Mouse (Mus musculus) MEL (cell line): ENCODE results near the gene Gpx3. TPM values are rescaled to one million over a fixed set of nuclear protein-coding genes. Genes with fewer than 3 reads are reported as not detected.

ENCODE experiments used
- DNase-seq: peaks from one replicate; pipeline ENCODE4 v3.0.0; 2011; ENCODE audit warnings: low read depth, low spot score
- H3K27ac ChIP-seq: 2 replicates; pipeline ENCODE4 v1.5.1; 2012; ENCODE audit warnings: low read depth, mild to moderate bottlenecking, control low read depth, low read length, moderate library complexity; ENCODE audit not compliant: control insufficient read depth
- H3K27me3 ChIP-seq, 2 experiments: fragments of 150-350 bp in 1 of 2; sonication (generic) in 1 of 2; 2 replicates each; pipeline ENCODE4 v1.6.1; 2012; ENCODE audit warnings: low read length in 2 of 2, mild to moderate bottlenecking in 2 of 2, improper control_type of control experiment in 1 of 2, moderate library complexity in 1 of 2; ENCODE audit not compliant: insufficient read depth in 2 of 2, control insufficient read depth in 1 of 2
- H3K36me3 ChIP-seq, 2 experiments: 2 replicates each; pipeline ENCODE4 v1.6.1; 2012 to 2014; ENCODE audit warnings: low read length in 2 of 2, improper control_type of control experiment in 1 of 2, inconsistent platforms in 1 of 2, mild to moderate bottlenecking in 1 of 2; ENCODE audit not compliant: insufficient read depth in 2 of 2, control insufficient read depth in 1 of 2
- H3K4me1 ChIP-seq, 2 experiments: fragments of 150-350 bp in 1 of 2; sonication (generic) in 1 of 2; 2 replicates each; pipeline ENCODE4 v1.6.1; 2012; ENCODE audit warnings: low read length in 2 of 2, improper control_type of control experiment in 1 of 2, mild to moderate bottlenecking in 1 of 2; ENCODE audit not compliant: insufficient read depth in 2 of 2, control insufficient read depth in 1 of 2
- H3K4me3 ChIP-seq, 2 experiments: fragments of 150-350 bp in 1 of 2; sonication (generic) in 1 of 2; 2 replicates each; pipeline ENCODE4 v1.5.1; 2012; ENCODE audit warnings: low read depth in 2 of 2, low read length in 2 of 2, mild to moderate bottlenecking in 2 of 2, moderate library complexity in 2 of 2, control low read depth in 1 of 2, improper control_type of control experiment in 1 of 2; ENCODE audit not compliant: control insufficient read depth in 1 of 2, insufficient read depth in 1 of 2
- H3K79me2 ChIP-seq: 2 replicates; pipeline ENCODE4 v1.6.1; 2012; ENCODE audit warnings: mild to moderate bottlenecking, low read length, moderate library complexity; ENCODE audit not compliant: control insufficient read depth, poor library complexity, insufficient read depth
- H3K9ac ChIP-seq: 2 replicates; pipeline ENCODE4 v1.6.1; 2012; ENCODE audit warnings: low read depth, mild to moderate bottlenecking, control low read depth, low read length, moderate library complexity; ENCODE audit not compliant: control insufficient read depth, poor library complexity, severe bottlenecking
- H3K9me3 ChIP-seq: fragments of 150-350 bp; sonication (generic); replicated peaks from 2 replicates; pipeline ENCODE4 v1.6.1; 2012; ENCODE audit warnings: mild to moderate bottlenecking, low read length, improper control_type of control experiment, moderate library complexity; ENCODE audit not compliant: insufficient read depth
- CTCF ChIP-seq, 3 experiments: IDR thresholded peaks in 2 of 3; conservative IDR thresholded peaks in 1 of 3; 2 replicates each; pipeline ENCODE4 v1.5.1; 2011 to 2012; ENCODE audit warnings: low read length in 3 of 3, low read depth in 2 of 3, mild to moderate bottlenecking in 2 of 3, improper control_type of control experiment in 1 of 3, inconsistent platforms in 1 of 3, mixed read lengths in 1 of 3, moderate library complexity in 1 of 3; ENCODE audit not compliant: control insufficient read depth in 1 of 3, insufficient read depth in 1 of 3, poor library complexity in 1 of 3, severe bottlenecking in 1 of 3
- ELF1 ChIP-seq: IDR thresholded peaks from 2 replicates; pipeline ENCODE4 v1.6.1; 2014; ENCODE audit warnings: low read depth, mild to moderate bottlenecking, inconsistent platforms, low read length, improper control_type of control experiment, moderate library complexity
- GATA1 ChIP-seq: IDR thresholded peaks from 2 replicates; pipeline ENCODE4 v1.6.1; 2011; ENCODE audit warnings: low read depth, low read length, improper control_type of control experiment
- MAZ ChIP-seq: IDR thresholded peaks from 2 replicates; pipeline ENCODE4 v1.6.1; 2012; ENCODE audit warnings: low read depth, mild to moderate bottlenecking, inconsistent platforms, low read length, improper control_type of control experiment
- MYB ChIP-seq: IDR thresholded peaks from 2 replicates; pipeline ENCODE4 v1.6.1; 2011; ENCODE audit warnings: mild to moderate bottlenecking, low read depth, low read length, improper control_type of control experiment
- MYC ChIP-seq: IDR thresholded peaks from 2 replicates; pipeline ENCODE4 v1.6.1; 2011; ENCODE audit warnings: low read depth, mild to moderate bottlenecking, low read length, improper control_type of control experiment, moderate library complexity
- POLR2A ChIP-seq, 2 experiments: IDR thresholded peaks; 2 replicates each; pipeline ENCODE4 v1.6.1; 2011 to 2012; ENCODE audit warnings: low read length in 2 of 2, mild to moderate bottlenecking in 2 of 2, control low read depth in 1 of 2, improper control_type of control experiment in 1 of 2, low read depth in 1 of 2, moderate library complexity in 1 of 2; ENCODE audit not compliant: control insufficient read depth in 1 of 2, insufficient read depth in 1 of 2, poor library complexity in 1 of 2
- RAD21 ChIP-seq: IDR thresholded peaks from 2 replicates; pipeline ENCODE4 v1.6.1; 2011; ENCODE audit warnings: mild to moderate bottlenecking, low read depth, low read length, improper control_type of control experiment
- SMC3 ChIP-seq: IDR thresholded peaks from 2 replicates; pipeline ENCODE4 v1.6.1; 2011; ENCODE audit warnings: low read depth, low read length, improper control_type of control experiment
- UBTF ChIP-seq: IDR thresholded peaks from 2 replicates; pipeline ENCODE4 v1.6.1; 2012; ENCODE audit warnings: low read depth, mild to moderate bottlenecking, inconsistent platforms, low read length, improper control_type of control experiment, moderate library complexity, borderline replicate concordance; ENCODE audit not compliant: insufficient read depth
- ZC3H11A ChIP-seq: IDR thresholded peaks from 2 replicates; pipeline ENCODE4 v1.6.1; 2012; ENCODE audit warnings: low read depth, mild to moderate bottlenecking, inconsistent platforms, low read length, improper control_type of control experiment
- ZMIZ1 ChIP-seq: IDR thresholded peaks from 2 replicates; pipeline ENCODE4 v1.6.1; 2012; ENCODE audit warnings: low read depth, mild to moderate bottlenecking, inconsistent platforms, low read length, improper control_type of control experiment, moderate library complexity
- ZNF384 ChIP-seq: IDR thresholded peaks from 2 replicates; pipeline ENCODE4 v1.6.1; 2012; ENCODE audit warnings: low read depth, mild to moderate bottlenecking, inconsistent platforms, low read length, improper control_type of control experiment
- polyA plus RNA-seq, 2 experiments: library from polyadenylated mRNA; stranded (reverse) in 1 of 2; unstranded in 1 of 2; fragments of >175 nt in 1 of 2; fragments of >200 nt in 1 of 2; gene quantifications; 2 replicates each; pipeline versions ENCODE4 v1.2.1 to v1.2.4; 2012; ENCODE audit warnings: low replicate concordance in 2 of 2, low read depth in 1 of 2; ENCODE audit not compliant: insufficient read length in 2 of 2, insufficient read depth in 1 of 2, missing spikeins in 1 of 2
- total RNA-seq: library from RNA; depleted of rRNA; stranded (reverse); fragments of 300-350 nt; gene quantifications from 2 replicates; pipeline ENCODE4 v1.2.3, GENCODE M21; 2012

Gpx3 gene
- total and polyA plus RNA-seq, 3 experiments = 0.12 to 0.15 TPM; not detected in 1

GRCm38 (mm10) chr11:54930318-54930979 is 28.2 kb downstream of the Gpx3 start:
- no peaks in the 10 kb centered on the region for H3K9me3 ChIP-seq
- H3K36me3 ChIP-seq = peaks cover 0 to 2% of the 10 kb centered on the region in 2 experiments; a peak in 2 of 4 replicates
- peak; percentile 66 for DNase-seq
- H3K4me3 ChIP-seq = no peak overlapping the region
- H3K27me3 ChIP-seq = no peaks in the 10 kb centered on the region
- no peaks in the 10 kb centered on the region for H3K79me2 ChIP-seq
- peak; percentile 65 for TF ChIP-seq RAD21
- TF ChIP-seq CTCF (IDR thresholded peaks at IDR 0.05 in 2 of 3, conservative IDR thresholded peaks at IDR 0.05 in 1 of 3; ENCODE audit: control insufficient read depth in 1 of 3, insufficient read depth in 1 of 3, low read depth in 2 of 3, low read length in 3 of 3, poor library complexity in 1 of 3, severe bottlenecking in 1 of 3) = peak; percentile 64 to 88 (median 80)
- peak; percentile 85 for TF ChIP-seq SMC3
- TF ChIP-seq GATA1 = no peak
- TF ChIP-seq MYB = no peak
- no peak for TF ChIP-seq UBTF
- TF ChIP-seq ELF1 = no peak
- peak; percentile 65 for TF ChIP-seq ZC3H11A
- TF ChIP-seq, all 39 proteins: peak for 4
- Histone ChIP-seq H3K27ac (no peak overlapping the region), H3K4me1 (peaks cover under 1 to 5% of the 10 kb centered on the region in 2 experiments; a peak in 2 of 4 replicates), H3K9ac (no peak overlapping the region)

- no peaks in the 10 kb centered on the region for H3K9me3 ChIP-seq
- no peaks in the 10 kb centered on the region for H3K79me2 ChIP-seq
- H3K9ac ChIP-seq = no peak overlapping the region
- H3K4me1 ChIP-seq = peaks cover 6 to 16% of the 10 kb centered on the region in 2 experiments
- no peak overlapping the region for H3K4me3 ChIP-seq
- TF ChIP-seq CTCF (IDR thresholded peaks at IDR 0.05 in 2 of 3, conservative IDR thresholded peaks at IDR 0.05 in 1 of 3; ENCODE audit: control insufficient read depth in 1 of 3, insufficient read depth in 1 of 3, low read depth in 2 of 3, low read length in 3 of 3, poor library complexity in 1 of 3, severe bottlenecking in 1 of 3) (peak; percentile 78 to 84 (median 81)), MAZ (0 out of 2 replicates have a peak, but pooled peaks have one; percentile 59), MYC (peak; percentile 61; the same call in 1 of the 2 replicates), SMC3 (peak; percentile 94), RAD21 (peak; percentile 78), ZNF384 (peak; percentile 57), POLR2A (IDR thresholded peaks at IDR 0.05; ENCODE audit: control insufficient read depth in 1 of 2, insufficient read depth in 1 of 2, low read depth in 1 of 2, low read length in 2 of 2, poor library complexity in 1 of 2) (no peak), ZMIZ1 (no peak), ZC3H11A (peak; percentile 93)
- TF ChIP-seq, all 39 proteins: peak for 7
- Histone ChIP-seq H3K36me3 (peaks cover 0 to 10% of the 10 kb centered on the region in 2 experiments; a peak in 3 of 4 replicates), H3K27ac (no peak overlapping the region), H3K27me3 (no peaks in the 10 kb centered on the region)
- DNase-seq = peak; percentile 65
Measured at GRCm38 (mm10) chr11:54931405-54932093, 29.3 kb downstream of the Gpx3 start.
